Mouse (Mus musculus) heart, postnatal 14 days (tissue): ENCODE measurements at regions not wholly inside any gene's neighbourhood (a gene's known extent, or its start where the extent isn't known, plus 50 kb on each side); places are given as distances from the start of the nearest gene placed in this dataset.

Source experiments
- DNase-seq, 2 experiments: peaks; one replicate each; pipeline ENCODE4 v3.0.0; 2021 to 2022
- intact Hi-C: fragments of 180-260 bp; cut with DNase I; formaldehyde crosslinking; loops from one replicate; pipeline ENCODE4 v1.15.1; 2025

DNA sequence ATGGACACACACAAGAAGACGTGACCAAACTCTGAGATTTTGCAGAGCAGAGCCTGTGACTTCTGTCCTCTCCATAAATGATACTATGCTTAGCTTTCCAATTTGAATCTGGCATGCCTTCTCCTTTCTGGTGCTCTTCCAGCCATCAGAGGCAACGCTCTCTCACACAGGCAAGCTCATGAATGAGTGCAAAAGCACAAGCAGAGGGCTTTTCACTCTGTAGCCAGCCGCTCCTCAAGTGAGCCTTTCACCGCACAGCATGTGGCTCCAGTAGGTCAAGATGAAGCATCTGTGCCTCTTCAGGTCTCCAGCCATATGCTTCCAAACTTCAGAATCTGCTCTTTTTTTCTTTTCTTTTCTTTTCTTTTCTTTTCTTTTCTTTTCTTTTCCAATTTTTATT, 106.2 kb downstream of the Spry2 start:
- DNase-seq: no peak
- intact Hi-C loops: no loop called here

DNA sequence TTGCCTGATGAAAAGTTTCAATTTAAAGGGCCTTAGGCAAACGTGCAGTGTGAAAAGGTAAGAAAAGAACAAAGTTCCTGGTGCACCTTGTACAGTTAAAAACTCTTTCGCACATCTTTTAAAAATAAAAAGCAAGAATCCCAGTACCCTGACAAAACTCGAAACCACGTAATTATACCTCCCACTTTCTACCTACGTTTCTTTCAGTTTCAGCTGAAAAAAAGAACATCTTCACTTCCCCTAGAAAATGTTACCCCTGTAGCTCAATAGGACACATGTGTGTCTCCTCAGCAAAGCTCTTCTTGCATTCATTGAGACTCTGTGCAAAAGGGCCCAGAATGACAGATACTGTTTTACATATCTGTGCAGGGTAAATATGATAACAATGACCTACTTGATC, 113.2 kb downstream of the Spry2 start:
- intact Hi-C loops: no loop called here
- DNase-seq: no peak

DNA sequence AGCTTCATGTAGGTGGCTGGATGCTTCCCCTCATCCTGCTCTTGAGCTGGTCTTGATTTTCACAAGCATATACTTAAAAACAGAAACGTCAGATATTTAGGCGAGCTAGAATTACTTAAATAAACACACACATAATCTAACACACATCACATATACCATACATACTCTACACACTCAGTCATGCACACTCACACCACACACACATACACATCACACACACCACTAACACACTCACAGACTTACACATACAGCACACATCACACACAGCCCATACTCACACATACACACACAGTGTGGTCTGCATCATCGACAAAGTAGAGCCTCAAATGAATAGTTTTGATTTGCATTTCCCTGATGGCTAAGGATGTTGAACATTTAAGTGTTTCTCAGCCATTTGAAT, 116.9 kb downstream of the Spry2 start:
- intact Hi-C loops: loop anchor here (5.0 kb wide), 1 partner anchor 37 kb away; no protein-coding TSS in a partner anchor
- DNase-seq: no peak

DNA sequence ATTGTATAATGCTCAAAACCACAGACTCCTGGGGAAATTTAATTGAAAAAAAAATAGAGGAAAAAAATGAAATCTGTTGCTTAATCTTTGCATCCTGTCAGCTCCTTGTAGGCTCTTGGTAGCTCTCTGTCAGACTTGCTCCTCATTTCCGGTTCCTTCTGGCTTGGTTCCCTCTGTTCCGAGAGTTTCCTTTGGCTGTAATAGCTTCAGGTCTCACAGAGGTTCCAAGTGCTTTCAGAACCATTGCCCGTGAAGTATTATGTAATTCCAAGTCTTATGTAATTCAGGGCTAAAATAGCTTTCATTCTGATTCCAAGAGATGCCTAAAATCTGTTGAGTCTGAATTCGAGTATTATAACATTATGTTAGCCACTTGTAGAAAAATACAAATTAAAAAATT, 117.3 kb downstream of the Spry2 start:
- intact Hi-C loops: loop anchor here (5.0 kb wide), 1 partner anchor 37 kb away; no protein-coding TSS in a partner anchor
- DNase-seq: peak; percentile 50 to 68

DNA sequence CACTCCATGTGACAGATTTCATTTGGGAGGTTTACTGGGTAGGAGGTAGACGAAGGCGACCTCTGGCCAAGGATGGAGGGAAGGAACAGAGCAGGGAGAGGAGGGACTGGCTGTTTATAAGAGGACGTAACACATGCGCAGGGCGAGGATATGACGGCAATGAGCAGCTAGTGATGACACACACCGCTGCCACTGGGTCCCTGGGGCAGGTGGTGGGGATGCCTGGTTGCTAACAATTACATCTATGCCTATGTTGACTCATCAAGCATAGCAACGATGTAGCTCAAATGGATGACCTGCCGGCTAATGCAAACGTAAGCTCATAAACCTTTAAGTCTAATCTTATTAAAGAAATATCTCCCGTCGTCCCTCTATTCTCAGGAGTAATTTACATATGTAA, 122.9 kb downstream of the Spry2 start:
- intact Hi-C loops: no loop called here

DNA sequence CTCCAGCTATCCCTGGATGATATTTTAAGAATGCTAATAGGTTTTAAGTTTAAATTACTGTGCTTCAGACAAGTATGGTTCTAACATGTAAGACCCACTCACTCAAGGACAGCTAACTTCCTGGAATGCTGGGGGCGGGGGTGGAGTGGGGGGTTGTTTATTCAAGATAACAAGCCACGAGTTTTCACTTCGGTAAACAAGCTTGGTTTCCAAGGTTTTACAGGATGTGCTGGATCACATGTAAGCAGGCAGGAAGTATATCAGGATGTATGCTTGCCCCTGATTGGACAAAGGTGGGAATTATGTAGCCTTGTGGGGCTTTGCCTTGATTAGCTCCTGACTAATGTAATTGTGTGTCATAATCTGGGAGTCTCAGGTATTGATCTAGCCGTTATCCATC, 129.5 kb downstream of the Spry2 start:
- DNase-seq: no peak
- intact Hi-C loops: no loop called here

More for the DNA sequence above, 122.9 kb downstream of the Spry2 start:
- DNase-seq: no peak

DNA sequence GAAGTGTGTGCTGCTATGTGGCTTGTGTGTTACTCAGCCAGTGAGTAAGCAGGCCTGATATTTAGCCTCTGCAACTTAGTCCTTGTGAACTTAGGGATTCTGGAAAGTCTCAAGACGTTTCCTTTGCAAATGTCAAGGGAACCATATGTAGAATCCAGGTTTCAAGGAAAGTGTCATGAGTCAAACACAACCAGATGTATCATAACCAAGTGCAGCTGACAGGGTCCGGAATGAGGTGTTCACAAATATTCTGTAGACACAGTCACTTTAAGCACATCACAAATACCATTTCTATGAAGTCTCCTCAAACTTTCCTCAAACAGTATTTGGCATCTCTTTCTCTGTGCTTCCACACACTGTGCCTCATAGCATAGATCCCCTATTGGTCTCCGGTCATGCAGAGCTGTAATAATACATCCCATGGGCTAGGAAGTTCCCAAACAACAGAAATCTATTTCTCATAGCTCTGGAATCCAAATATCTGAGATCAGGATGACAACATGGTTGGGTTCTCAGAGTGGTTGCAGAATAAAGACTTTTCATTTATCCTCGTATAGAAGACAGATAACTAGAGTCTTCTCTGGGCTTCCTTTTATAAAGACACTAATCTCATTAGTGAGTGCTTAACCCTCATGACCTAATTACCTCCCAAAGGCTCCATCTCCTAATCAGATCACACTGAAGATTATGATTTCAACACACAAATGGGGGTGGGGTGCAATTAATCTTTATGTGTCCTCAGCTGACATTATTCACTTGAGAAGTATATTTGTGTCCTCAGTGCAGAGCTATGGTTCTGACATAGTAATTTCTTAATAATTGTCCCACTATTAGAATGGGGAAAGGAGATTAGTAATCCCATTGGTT, 143.9 kb downstream of the Spry2 start:
- intact Hi-C loops: no loop called here
- no peak for DNase-seq

DNA sequence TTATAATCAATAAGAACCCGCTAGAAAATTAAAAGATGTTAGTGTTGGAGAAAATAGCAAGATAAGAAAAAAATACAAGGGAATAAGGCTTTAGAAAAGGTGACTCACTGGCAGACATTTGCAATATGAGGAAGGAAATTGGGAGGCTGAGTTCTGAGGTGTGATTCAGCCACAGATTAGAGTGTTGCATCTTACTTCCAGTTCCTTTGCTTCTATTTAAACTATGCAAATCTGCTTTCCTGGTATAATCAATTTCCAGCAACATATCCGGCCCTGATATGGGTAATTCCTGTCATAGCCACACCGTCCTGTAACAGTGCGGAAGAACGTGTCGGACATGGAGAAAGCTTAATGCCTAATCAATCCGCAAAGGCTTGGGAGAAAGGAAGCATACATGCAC, 144.9 kb downstream of the Spry2 start:
- intact Hi-C loops: no loop called here

DNA sequence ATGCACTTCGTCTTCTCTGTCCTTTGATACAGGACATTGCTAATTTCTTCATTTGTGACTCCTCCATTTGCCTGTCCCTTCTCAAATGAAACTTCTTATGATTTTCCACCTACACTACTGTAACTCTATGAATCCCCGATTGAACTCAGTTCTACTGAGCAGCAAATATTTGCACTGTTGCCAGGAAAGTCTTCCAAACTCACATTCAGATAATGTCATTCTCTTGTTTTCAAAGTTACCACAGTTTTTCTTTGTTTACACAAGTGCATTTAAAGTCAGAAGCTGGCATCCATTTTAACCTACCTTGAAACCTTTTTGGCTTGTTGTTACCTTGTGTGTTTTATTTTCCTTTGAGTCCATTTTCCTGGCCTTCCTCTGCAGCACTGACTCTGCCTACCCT, 152.0 kb downstream of the Spry2 start:
- peak in 1 of 2 experiments; percentile 16 for DNase-seq
- intact Hi-C loops: loop anchor here (5.0 kb wide), 1 partner anchor 33 kb away; no protein-coding TSS in a partner anchor

More for the DNA sequence above, 144.9 kb downstream of the Spry2 start:
- DNase-seq: no peak

DNA sequence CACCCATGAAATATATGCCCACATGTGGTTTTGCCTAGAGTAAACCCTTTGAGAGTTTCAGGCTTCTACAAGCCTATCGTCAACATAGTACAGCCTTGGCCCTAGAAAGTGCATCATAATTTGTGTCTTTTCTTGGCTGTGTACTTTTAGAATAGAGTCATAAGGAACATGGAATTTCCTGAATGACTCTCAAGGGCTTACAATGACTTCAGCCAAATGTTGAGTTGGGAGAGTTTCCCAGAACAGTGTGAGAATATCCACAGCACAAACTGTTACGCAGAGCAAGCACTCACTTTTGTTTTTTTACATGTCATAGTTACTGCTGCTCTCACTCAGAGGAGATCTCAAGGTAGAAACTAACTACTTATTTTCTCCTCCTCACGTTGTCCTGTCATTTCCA, 152.5 kb downstream of the Spry2 start:
- peak; percentile 25 to 59 for DNase-seq
- intact Hi-C loops: loop anchor here (5.0 kb wide), 1 partner anchor 33 kb away; no protein-coding TSS in a partner anchor

DNA sequence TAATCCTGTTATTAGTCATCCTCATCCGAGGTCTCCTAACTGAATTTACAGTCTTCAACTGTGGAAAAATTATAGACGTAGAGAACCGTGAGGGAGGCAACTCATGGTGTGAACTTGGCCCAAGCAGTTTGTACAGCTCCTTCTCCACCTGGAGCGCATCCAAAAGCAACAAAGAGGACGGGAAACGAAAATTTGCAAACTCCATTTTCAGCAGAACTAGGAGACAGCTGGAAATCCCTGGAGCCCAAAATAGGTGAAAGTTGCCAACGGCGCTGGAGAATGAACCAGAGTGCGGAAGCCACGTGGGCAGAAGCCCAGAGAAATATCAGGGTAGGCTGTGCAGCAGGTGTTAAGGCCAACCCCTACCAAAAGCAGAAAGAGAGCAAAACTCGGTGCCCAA, 155.7 kb downstream of the Spry2 start:
- DNase-seq: peak; percentile 68 to 76
- intact Hi-C loops: loop anchor here (5.0 kb wide), 1 partner anchor 36 kb away; no protein-coding TSS in a partner anchor

DNA sequence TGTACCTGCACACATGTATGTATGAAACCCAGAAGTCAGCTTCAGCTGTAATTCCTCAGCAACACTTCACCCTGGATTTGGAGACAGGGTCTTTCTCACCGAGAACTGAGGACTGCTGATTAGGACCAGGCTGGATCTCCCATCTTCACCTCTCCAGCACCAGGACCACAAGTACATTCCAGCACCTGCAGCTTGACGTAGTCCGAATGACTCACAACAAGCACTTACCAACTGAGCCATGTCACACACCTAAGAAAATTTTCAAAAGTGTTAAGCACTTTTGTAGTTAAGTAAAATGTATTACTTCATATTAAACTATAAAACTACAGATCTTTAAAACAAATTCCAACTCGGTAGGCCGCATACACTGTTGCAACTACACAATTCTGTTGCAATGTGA, 158.1 kb downstream of the Spry2 start:
- intact Hi-C loops: loop anchor here (10.0 kb wide), 2 partner anchors 424 to 564 kb away; partner anchors contain the start of gene Rbm26

DNA sequence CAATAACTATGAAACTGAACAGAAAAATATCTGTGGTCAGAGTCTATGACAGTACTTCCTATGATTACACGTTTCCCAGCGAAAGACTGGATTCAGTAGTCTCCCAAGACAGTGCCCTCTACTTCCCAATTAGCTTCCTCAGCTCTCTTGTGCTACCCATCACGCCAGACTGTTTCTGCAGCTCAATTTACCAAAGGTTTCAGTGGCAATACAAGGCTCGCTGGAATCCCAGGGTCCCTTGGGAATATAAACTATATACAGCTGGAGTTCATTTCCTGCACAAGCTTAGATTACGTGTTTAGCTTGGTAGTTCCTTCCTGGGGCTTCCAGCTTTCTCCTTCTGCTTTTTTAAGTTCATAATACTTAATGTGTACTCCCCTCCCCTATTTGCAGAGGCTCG, 160.3 kb downstream of the Spry2 start:
- DNase-seq: no peak
- intact Hi-C loops: loop anchor here (10.0 kb wide), 2 partner anchors 422 to 562 kb away; partner anchors contain the start of gene Rbm26

More for the DNA sequence above, 158.1 kb downstream of the Spry2 start:
- no peak for DNase-seq

DNA sequence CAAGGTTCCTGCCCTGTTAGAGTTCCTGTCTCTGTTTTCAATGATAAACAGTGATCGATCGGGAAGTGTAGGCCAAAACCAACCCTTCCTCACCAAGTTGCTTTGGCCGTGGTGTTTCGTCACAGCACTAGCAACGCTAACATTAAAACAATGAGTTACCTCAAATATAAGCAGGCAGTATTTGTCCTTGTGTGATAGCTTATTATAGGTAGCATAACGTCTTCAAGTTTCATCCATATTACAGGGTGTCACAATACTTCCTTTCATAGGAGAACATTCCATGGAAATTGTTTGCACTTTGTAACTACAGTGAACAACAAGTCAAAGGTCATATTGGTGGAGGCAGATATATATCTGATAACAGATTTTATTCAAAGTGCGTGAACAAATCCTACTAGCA, 162.3 kb downstream of the Spry2 start:
- no peak for DNase-seq
- intact Hi-C loops: loop anchor here (5.0 to 10.0 kb wide), 5 partner anchors 57 to 559 kb away; partner anchors contain the start of gene Rbm26

DNA sequence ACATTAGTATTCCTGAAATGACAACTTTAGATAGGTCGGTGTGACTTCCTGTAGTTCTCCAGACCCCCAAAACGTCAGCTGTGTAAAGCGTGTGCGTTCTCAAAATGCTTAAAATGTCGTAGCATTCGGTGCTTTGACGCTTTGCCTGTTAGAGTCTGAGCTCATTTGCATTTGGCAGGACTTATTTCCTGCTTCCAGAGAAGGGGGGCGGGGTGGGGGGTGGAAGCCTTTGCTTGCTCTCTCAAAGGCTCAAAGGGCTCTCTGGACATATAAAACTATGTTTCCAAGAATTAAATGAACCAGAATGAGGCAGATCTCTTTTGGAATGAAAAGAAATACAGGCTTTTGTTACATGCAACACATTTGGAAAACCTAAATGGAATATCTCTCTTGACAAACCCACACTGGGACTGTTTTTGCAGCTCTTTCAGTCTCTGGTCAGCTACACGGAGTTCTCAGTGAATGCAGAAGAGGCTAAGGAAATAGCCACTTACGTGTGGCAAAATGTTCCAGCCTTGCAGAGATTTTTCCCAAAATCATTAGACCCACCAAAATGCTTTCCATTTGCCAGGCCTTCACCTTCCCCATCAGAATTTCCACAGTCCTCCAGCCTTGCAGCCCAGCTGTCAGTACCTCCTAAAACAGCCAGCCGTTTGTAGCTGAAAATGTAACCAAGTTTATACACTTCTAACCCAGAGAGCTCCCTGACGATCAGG, 163.4 kb downstream of the Spry2 start:
- intact Hi-C loops: loop anchor here (2.0 to 10.0 kb wide), 6 partner anchors 56 to 558 kb away; partner anchors contain the start of genes Rbm26 and Spry2
- DNase-seq: peak; percentile 27 to 60

DNA sequence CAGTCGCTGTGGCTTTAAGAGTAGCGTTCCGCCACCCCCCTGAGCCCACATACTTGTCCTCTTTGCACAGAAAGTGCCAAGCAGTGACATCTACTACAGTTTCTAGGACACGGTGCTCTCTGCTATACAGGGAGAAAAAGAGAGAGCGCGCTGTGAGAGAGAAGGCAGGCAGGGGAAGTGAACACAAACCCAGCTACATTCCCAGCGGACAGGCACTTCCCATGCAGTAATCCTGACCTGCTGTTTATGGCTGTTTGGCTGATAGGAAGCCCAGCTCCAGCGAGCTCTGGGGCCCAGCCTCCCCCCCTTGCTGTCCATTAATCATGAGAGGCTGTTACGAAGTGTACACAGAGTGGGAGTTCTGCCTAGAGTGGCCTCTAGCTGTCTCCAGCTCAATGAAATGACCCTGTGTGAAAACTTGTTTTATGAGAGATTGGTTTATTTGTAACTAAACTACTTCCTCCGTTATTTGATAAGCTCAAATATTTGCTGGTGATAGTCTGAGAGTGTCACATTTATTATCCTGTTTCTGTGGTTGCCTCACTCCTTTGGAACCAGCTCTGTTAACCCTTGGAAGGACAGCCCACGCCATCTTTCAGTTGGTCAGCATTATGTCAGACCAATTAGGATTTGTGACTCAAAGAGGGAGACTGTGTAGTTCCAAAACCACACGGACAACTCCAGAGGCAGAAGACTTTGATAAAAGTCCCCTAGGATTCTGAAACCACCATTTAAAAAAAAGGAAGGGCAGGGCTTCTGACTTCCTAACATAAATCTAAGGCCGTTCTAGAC, 164.2 kb downstream of the Spry2 start:
- intact Hi-C loops: loop anchor here (2.0 to 10.0 kb wide), 6 partner anchors 55 to 558 kb away; partner anchors contain the start of genes Rbm26 and Spry2
- peak; percentile 73 to 79 for DNase-seq

DNA sequence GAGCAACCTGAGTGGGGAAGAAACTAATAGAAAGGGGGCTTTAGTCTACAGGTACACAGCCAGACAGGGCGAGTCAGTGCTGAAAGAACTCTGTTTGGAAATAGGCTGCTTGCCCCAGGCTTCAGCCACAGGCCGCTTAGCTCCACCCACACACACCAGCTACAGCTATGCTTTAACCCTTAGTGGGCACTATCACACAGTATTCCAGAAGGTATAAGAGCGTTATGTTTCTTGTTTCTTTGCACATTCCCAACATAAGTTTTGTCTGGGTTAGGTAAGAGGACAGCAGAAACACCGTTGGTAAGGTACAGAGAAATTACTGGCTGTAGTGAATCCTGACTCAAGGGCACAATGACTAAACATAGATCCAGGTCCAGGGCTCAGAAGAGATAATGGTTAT, 165.8 kb downstream of the Spry2 start:
- intact Hi-C loops: loop anchor here (5.0 to 10.0 kb wide), 5 partner anchors 53 to 556 kb away; partner anchors contain the start of gene Rbm26
- DNase-seq: peak; percentile 35 to 43

DNA sequence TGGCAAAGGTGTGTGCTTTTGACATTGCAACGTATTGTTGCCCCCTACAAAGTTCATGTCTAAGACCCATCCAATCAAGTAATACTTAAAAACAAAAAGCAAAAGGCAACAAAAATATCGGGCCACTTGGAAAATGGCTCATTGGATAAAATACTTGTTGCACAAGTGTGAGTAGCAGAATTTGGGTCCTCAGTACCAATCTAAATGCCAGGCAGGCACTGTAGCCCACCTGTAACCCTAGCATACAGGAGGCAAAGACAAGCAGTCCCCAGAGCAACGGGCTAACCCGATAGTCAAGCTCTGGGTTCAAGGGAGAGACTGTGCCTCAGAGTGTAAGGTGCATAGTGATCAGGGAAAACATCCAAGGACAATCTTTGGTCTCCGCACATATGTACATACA, 167.8 kb downstream of the Spry2 start:
- intact Hi-C loops: loop anchor here (10.0 kb wide), 1 partner anchor 134 kb away; no protein-coding TSS in a partner anchor
- no peak for DNase-seq

DNA sequence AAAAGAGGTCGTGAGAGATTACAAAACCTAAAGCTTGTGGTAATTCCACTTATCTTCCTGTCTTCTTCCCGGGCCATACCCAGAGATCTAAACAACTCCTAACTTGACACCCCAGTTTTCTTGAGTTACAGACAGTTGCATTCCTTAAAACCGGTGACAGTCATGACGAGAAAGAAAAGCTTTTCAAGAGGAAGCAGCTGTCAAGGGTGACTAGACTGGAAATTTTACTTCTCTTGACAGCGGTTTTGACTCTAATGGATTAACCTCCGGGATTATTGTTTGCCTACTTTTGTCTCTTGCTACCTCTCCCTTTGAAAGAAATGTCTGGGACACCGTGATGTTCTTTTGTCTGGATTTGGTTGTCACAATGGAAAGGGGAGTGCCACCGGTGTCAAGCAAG, 170.9 kb downstream of the Spry2 start:
- intact Hi-C loops: loop anchor here (10.0 kb wide), 1 partner anchor 131 kb away; no protein-coding TSS in a partner anchor
- DNase-seq: no peak

DNA sequence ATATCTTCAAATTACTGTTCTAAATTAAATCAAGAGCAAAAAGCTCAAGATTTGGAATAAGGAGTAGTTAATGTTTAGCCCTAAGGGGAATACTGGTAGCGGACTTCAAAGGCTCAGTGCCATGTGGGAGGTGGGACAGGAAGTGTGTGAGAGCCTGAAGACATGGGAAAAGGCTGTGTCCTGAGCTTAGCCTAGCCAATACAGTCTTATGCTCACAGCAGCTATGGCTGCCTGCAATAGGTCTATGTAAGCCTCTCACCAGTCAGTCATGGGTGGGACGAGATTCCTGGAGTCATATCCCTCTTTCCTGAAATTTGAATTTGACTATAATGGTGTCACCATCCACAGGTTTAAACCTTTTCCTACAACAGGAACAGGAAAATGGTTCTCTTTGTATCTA, 173.7 kb downstream of the Spry2 start:
- intact Hi-C loops: loop anchor here (10.0 kb wide), 1 partner anchor 128 kb away; no protein-coding TSS in a partner anchor

More for the DNA sequence above, 173.7 kb downstream of the Spry2 start:
- no peak for DNase-seq
